Mouse (Mus musculus): Measurements from ENCODE around the gene Aarsd1.
"Not testable (repeated sequence)": the region's sequence is repeated elsewhere in the genome, so short reads cannot be mapped to it uniquely, and the experiment has no call there.

Aarsd1 gene

GRCm38 (mm10) chr11:101417101-101417855, at the start of gene Aarsd1:
Gene Aarsd1, minus strand, starts transcription at chr11:101417615.
- DNase-seq (ENCODE audit: low spot score), result peak; percentile 68

GRCm38 (mm10) chr11:101466552-101466950, 49.1 kb upstream of the Aarsd1 start:
- DNase-seq (ENCODE audit: low spot score), result not testable (repeated sequence)

- DNase-seq (ENCODE audit: low spot score), result no peak
Measured at GRCm38 (mm10) chr11:101465869-101466551, 48.6 kb upstream of the Aarsd1 start, which contains the start of gene Vat1. Gene Vat1, minus strand, starts transcription at chr11:101466230.

- no peak for DNase-seq (ENCODE audit: low spot score)
Measured at GRCm38 (mm10) chr11:101465101-101465868, 47.9 kb upstream of the Aarsd1 start.

- DNase-seq (ENCODE audit: low spot score), result no peak
Measured at GRCm38 (mm10) chr11:101464211-101465100, 47.0 kb upstream of the Aarsd1 start, which contains the start of gene Rnd2. Gene Rnd2, plus strand, starts transcription at chr11:101464999.

GRCm38 (mm10) chr11:101462583-101463440, 45.4 kb upstream of the Aarsd1 start:
- DNase-seq (ENCODE audit: low spot score), result no peak

GRCm38 (mm10) chr11:101462141-101462540, 44.7 kb upstream of the Aarsd1 start:
- DNase-seq (ENCODE audit: low spot score), result no peak

GRCm38 (mm10) chr11:101460321-101460720, 42.9 kb upstream of the Aarsd1 start:
- no peak for DNase-seq (ENCODE audit: low spot score)

GRCm38 (mm10) chr11:101459716-101460115, 42.3 kb upstream of the Aarsd1 start:
- no peak for DNase-seq (ENCODE audit: low spot score)

GRCm38 (mm10) chr11:101458217-101458616, 40.8 kb upstream of the Aarsd1 start:
- DNase-seq (ENCODE audit: low spot score), result no peak

- no peak for DNase-seq (ENCODE audit: low spot score)
Measured at GRCm38 (mm10) chr11:101457631-101458030, 40.2 kb upstream of the Aarsd1 start.

- no peak for DNase-seq (ENCODE audit: low spot score)
Measured at GRCm38 (mm10) chr11:101455627-101456026, 38.2 kb upstream of the Aarsd1 start.

GRCm38 (mm10) chr11:101454702-101455101, 37.3 kb upstream of the Aarsd1 start:
- DNase-seq (ENCODE audit: low spot score), result no peak

- no peak for DNase-seq (ENCODE audit: low spot score)
Measured at GRCm38 (mm10) chr11:101452093-101452774, 34.8 kb upstream of the Aarsd1 start.

- DNase-seq (ENCODE audit: low spot score), result no peak
Measured at GRCm38 (mm10) chr11:101451536-101451935, 34.1 kb upstream of the Aarsd1 start.

- no peak for DNase-seq (ENCODE audit: low spot score)
Measured at GRCm38 (mm10) chr11:101450394-101450793, 33.0 kb upstream of the Aarsd1 start.

- not testable (repeated sequence) for DNase-seq (ENCODE audit: low spot score)
Measured at GRCm38 (mm10) chr11:101449596-101449995, 32.2 kb upstream of the Aarsd1 start.

- DNase-seq (ENCODE audit: low spot score), result no peak
Measured at GRCm38 (mm10) chr11:101448899-101449298, 31.5 kb upstream of the Aarsd1 start.

- DNase-seq (ENCODE audit: low spot score), result no peak
Measured at GRCm38 (mm10) chr11:101448274-101448746, 30.9 kb upstream of the Aarsd1 start, which contains the start of gene Ifi35. Gene Ifi35, plus strand, starts transcription at chr11:101448407.

GRCm38 (mm10) chr11:101447786-101448185, 30.4 kb upstream of the Aarsd1 start:
- DNase-seq (ENCODE audit: low spot score), result no peak
